Mouse (Mus musculus): ENCODE results near the gene Coil.

Coil gene

GRCm38 (mm10) chr11:88970202-88970732 lies at the start of gene Coil:
Gene Coil, plus strand, starts transcription at chr11:88970252.
- in situ Hi-C loops (cut with MboI, MseI): no loop called here

GRCm38 (mm10) chr11:88926566-88926965 lies 43.5 kb upstream of the Coil start:
- in situ Hi-C loops (cut with MboI, MseI): no loop called here

- in situ Hi-C loops (cut with MboI, MseI): no loop called here
These were observed 38.1 kb upstream of the Coil start for GRCm38 (mm10) chr11:88931692-88932530.

GRCm38 (mm10) chr11:88933030-88933429 lies 37.0 kb upstream of the Coil start:
- in situ Hi-C loops (cut with MboI, MseI): no loop called here

- in situ Hi-C loops (cut with MboI, MseI): no loop called here
These were observed 35.7 kb upstream of the Coil start for GRCm38 (mm10) chr11:88934089-88935000.

GRCm38 (mm10) chr11:88937886-88938285 lies 32.2 kb upstream of the Coil start:
- in situ Hi-C loops (cut with MboI, MseI): no loop called here

GRCm38 (mm10) chr11:88938770-88939169 lies 31.3 kb upstream of the Coil start:
- in situ Hi-C loops (cut with MboI, MseI): no loop called here

- in situ Hi-C loops (cut with MboI, MseI): no loop called here
These were observed 30.4 kb upstream of the Coil start for GRCm38 (mm10) chr11:88939634-88940033.

- in situ Hi-C loops (cut with MboI, MseI): no loop called here
These were observed 28.6 kb upstream of the Coil start for GRCm38 (mm10) chr11:88941489-88941888.

DNA sequence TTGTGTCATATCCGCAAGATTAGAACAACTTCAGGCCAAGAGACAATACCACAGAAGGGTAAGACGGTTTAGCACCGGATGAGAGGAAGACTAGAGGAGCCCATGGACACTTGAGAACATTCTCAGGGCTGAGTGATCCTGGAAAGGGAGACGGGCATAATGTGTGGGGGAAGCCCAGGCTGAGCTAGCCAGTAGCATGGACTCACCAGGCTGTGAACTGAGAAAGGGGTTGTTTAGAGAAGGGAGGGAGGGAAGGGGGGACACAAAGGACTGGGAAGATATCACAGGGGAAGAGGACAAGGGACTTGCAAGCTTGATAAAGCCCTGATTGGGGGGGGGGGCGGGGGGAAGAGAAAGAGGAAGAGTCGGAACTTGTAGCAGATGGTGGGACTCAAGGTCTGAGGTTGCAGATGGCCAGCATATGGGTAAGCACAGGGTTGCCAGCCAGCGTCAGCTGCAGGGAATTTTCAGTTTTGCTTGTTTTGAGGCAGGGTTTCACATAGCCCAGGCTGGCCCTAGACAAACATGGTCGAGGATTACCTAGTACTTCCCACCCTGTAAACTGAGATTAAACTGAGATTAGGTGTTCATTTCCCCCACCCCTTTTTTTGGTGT lies 24.0 kb upstream of the Coil start:
- in situ Hi-C loops (cut with MboI, MseI): no loop called here

GRCm38 (mm10) chr11:88948896-88949295 lies 21.2 kb upstream of the Coil start:
- in situ Hi-C loops (cut with MboI, MseI): no loop called here

GRCm38 (mm10) chr11:88949802-88950639 lies 20.0 kb upstream of the Coil start:
- in situ Hi-C loops (cut with MboI, MseI): no loop called here

- in situ Hi-C loops (cut with MboI, MseI): no loop called here
These were observed 19.3 kb upstream of the Coil start for GRCm38 (mm10) chr11:88950640-88951250.

DNA sequence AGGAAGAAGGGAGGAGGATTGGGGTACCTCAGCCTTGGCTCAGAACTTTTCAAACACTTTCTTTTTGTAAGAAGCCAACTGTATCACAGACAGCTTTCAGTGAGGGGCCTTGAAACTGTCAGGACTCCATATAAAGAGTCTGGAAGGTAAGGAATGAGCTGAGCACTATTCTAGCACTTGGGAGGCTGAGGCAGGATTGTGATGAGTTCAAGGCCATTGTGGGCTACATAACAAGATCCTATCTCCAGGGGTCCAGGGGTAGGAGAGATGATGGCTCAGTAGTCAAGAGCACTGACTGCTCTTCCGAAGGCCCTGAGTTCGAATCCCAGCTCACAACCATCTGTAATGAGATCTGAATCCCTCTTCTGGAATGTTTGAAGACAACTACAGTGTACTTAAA lies 18.5 kb upstream of the Coil start:
- in situ Hi-C loops (cut with MboI, MseI): no loop called here

- in situ Hi-C loops (cut with MboI, MseI): no loop called here
These were observed 17.9 kb upstream of the Coil start for GRCm38 (mm10) chr11:88952117-88952516.

DNA sequence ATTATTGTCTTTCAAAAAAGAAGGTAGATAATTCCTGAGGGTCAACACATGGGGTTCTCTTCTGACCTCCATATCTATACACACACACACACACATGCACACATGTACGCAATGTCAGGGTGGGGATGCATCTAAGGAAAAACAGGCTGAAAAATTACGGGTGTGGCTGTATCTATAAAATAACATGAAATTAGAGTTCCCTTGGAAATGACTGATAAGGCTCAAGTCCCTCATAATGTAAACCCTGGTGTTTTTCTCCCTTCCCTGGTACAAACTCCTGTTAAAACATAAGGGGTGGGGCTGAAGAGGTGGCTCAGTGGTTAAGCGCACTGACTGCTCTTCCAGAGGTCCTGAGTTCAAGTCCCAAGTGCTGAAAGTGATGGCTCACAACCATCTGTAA lies 16.5 kb upstream of the Coil start:
- in situ Hi-C loops (cut with MboI, MseI): no loop called here

GRCm38 (mm10) chr11:88954803-88955202 lies 15.2 kb upstream of the Coil start:
- in situ Hi-C loops (cut with MboI, MseI): no loop called here

DNA sequence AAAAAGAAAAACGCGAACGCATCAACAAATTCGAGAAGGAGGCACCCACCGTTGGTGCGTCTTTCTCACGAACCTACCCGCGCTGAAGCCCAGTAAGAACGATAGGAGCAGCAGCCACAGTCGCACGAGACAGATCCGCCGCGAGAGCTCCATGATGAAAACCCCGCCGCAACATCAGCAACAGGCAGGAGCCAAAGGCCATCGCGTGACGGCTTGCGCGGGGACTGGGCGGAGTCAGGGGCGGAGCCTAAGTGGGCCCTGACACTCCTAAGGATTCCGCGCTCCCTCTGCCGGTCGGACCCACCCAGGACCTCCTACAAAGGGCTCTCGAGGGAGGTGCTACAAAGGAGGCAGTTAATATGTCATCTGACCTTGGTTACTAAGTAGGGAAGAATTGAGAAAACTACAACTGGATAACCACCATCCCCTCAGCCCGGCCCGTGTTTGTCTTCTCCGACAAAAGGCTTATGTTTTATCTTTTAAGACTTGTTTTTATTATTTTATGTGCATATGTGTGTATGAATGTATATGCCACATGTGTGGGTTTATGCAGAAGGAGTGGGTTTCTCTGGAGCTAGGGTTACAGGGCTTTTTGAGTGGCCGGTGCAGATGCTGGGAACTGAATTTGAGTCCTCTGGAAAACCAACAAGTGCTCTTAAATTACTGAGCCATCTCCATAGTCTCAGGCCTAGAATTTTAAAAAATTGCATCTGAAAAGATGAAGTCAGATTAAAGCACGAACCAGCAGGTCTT lies 14.7 kb upstream of the Coil start, which contains the start of gene Scpep1:
TSS of gene Scpep1 (minus strand) at position 249 of the 753 bp plus-strand sequence.
- in situ Hi-C loops (cut with MboI, MseI): no loop called here

DNA sequence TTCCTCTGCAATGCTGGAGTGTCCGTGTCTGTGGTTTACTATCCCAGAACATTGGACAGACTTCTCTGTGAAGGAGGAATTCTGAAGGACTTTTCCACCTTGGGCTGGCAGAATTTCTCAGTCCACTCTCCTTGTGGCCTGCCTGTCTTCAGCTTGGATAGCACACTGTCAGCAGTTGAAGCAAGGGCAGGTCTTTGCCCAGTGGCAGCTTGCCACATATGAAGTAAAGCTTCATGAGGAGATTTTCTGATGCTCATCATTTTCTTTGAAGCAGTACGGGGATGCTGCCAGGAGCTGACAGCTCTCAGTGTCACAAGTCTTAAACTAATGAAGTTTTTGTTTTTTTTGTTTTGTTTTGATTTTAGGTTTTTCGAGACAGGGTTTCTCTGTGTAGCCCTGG lies 11.2 kb upstream of the Coil start:
- in situ Hi-C loops (cut with MboI, MseI): no loop called here

DNA sequence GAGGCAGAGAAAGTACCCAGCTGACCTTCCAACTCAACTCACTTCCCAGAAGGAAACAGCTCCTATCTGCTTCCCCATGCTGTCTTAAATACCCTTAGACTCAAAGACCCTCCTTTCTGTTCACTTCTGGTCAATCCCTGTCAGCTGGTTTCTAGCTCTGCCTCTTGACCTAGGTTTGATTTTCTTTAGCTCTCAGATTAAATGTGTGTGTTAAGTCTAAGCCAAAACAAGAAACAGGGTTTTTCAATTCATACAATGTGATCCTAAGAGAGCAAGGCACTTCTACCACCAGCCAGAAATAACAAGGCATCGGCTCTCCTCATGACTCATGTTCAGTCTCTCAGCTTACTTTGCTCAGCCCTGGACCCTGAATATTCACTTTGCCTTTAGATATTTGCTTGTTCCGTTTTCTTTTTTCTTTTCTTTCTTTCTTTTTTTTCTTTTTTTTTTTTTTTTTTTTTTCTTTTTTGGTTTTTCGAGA lies 3.1 kb upstream of the Coil start, which contains the start of gene Elobl:
TSS of gene Elobl (minus strand) at position 51 of the 481 bp plus-strand sequence.
- in situ Hi-C loops (cut with MboI, MseI): no loop called here

All from regulatory T cell (primary cell).